Mouse (Mus musculus): ENCODE measurements at regions not wholly inside any gene's neighbourhood (a gene's known extent, or its start where the extent isn't known, plus 50 kb on each side); places are given as distances from the start of the nearest gene placed in this dataset.

- TF ChIP-seq CTCF (IDR thresholded peaks at IDR 0.05) (no peak), POLR2A (IDR thresholded peaks at IDR 0.05; ENCODE audit: insufficient read depth, low read depth, low read length) (no peak), EP300 (IDR thresholded peaks at IDR 0.05; ENCODE audit: insufficient read depth, low read depth, low read length) (no peak)
These were observed 63.3 kb downstream of the Mbl2 start for GRCm38 (mm10) chr19:30296024-30296423.
